Mouse (Mus musculus) right cerebral cortex, adult 2 months (tissue): ENCODE measurements around the gene A830018L16Rik.
"Not testable (repeated sequence)": the region's sequence is repeated elsewhere in the genome, so short reads cannot be mapped to it uniquely, and the experiment has no call there.

Experiments used
- DNase-seq, 2 experiments: peaks; one replicate each; pipeline ENCODE4 v3.0.0; 2021 to 2022; ENCODE audit warnings: low spot score in 2 of 2

A830018L16Rik gene

DNA sequence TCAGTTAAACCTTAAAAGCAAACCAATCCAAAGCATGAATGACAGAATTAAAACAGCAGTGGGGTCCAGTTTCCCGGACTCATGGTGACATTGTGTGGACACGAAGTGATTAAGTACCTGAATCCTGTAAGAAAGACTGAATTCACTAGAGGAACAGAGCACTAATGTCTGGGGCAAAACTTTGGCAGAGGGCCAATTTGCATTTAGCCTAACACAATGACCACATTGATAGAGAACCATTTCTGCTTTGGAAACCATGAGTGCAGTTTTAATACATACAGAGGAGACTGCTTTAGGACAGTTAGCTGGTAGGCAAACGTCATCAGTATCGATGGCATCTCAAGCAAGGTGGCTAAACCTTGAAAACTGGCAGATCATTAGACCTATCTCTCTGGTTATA, 586.7 kb downstream of the A830018L16Rik start:
- DNase-seq = no peak

DNA sequence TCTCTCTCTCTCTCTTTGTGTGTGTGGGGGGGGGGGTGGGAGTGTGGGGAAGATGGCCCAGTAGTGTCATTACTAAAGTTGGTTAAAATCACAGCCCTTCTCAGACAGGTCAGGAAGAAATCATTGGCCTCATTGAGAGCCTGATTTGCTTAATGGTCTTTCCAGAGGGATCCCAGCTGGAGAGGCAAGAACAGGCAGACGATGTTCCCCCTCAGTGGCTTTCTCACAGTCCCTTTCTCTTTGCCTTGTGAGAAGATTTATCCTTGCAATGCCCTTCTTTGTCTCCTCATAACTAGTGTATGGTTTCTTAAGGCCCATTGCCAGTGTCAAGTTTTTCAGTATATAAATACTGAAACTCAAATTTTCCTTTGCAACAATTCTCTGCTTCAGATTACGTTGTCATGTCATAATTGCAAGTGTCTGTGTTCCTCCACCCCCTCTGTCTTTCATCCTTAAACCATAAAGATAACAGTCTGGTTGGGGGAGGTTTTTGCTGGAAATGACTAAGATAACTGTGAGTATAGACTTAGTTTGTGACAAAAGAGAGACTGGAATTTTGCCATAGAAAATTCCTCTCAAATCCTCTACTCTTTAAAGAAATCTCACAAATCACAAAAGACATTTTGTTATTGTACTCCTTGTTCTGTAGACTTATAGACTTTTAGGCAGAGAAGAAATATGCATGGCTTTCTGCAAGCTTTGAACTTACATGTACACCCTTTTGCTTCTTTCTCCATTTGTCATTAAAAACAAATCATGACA, 595.1 kb downstream of the A830018L16Rik start:
- no peak for DNase-seq

DNA sequence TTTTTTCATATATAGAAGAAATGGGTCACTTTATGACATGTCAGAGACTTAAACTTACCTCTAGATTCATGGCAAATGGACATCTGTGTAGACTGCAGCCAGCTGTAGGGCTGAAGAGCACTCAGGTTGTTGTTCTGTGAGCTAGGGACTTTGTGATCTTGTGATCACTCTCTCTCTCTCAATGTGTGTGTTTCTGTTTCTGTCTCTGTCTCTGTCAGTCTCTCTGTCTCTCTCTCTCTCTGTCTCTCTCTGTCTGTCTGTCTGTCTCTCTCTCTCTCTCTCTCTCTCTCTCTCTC, 595.6 kb downstream of the A830018L16Rik start:
- no peak for DNase-seq

DNA sequence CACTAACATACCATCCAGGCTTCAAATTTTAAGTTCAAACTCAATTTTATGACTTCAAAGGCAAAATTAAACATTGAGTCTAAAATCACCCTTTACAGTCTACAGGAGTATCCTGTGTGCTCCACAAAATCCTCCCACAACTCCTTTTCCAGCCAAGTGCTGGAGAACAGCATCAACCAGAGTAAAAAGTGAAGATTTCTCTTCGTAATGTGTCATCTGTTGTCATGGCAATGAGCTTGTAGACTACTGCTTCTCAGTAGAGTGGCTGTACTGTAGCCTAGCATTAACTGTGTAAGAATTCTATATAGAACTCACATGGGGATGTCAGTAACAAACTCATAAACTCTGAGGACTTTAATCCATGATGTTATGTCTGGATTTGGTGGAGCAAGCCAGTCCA, 596.7 kb downstream of the A830018L16Rik start:
- DNase-seq = peak; percentile 34 to 41

DNA sequence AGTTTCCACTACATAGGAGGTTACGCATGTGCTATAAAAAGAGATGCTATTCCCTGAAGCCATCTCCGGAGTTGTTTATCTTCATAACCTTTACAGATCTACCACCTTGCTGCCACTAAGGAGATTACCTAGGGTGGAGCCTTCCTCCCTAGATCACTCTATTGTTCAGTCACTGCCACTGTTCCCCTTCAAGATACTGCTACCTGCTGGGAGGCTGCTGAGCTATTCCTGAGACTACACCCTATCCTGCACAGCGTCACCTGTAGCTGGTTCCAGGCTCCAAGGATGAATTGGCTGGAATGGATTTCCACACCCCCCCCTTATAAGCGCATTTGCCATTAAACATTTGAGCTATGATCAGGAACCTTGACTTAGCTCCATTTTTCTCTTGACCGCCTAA, 606.7 kb downstream of the A830018L16Rik start:
- DNase-seq = not testable (repeated sequence)
